Mouse (Mus musculus) layer of hippocampus, postnatal 14 days (tissue): Measurements from ENCODE around the gene Cops9. TPM values are rescaled to one million over a fixed set of nuclear protein-coding genes. Genes with fewer than 3 reads are reported as not detected.

Experiments
- DNase-seq, 2 experiments: peaks; one replicate each; pipeline ENCODE4 v3.0.0; 2021 to 2022; ENCODE audit warnings: low spot score in 2 of 2, mixed read lengths in 1 of 2
- total RNA-seq, 2 experiments: library from RNA; stranded (reverse); gene quantifications; 2 replicates each; pipeline ENCODE4 v1.2.3; 2021

Cops9 gene
- total RNA-seq, 2 experiments from 2014 or later: 315 to 327 TPM

- DNase-seq: peak; percentile 45 to 50
Measured at GRCm38 (mm10) chr1:92611008-92611407, 30.8 kb downstream of the Cops9 start.

GRCm38 (mm10) chr1:92607711-92608110, 34.1 kb downstream of the Cops9 start:
- DNase-seq: no peak

GRCm38 (mm10) chr1:92605482-92605881, 36.3 kb downstream of the Cops9 start, which contains the start of gene Olfr1410:
Gene Olfr1410, plus strand, starts transcription at chr1:92605782.
- no peak for DNase-seq

- DNase-seq: no peak
Measured at GRCm38 (mm10) chr1:92596019-92596418, 45.8 kb downstream of the Cops9 start.

GRCm38 (mm10) chr1:92594111-92594510, 47.7 kb downstream of the Cops9 start, which contains the start of gene Olfr1411:
Gene Olfr1411, plus strand, starts transcription at chr1:92594411.
- DNase-seq: no peak

Other genes starting within 250 kb of the Cops9 start
- gene Ndufa10, start 168.1 kb downstream of the Cops9 start, total RNA-seq: 100 to 1,000 TPM; 261 to 268 TPM
- gene Olfr1416, start 156.9 kb downstream of the Cops9 start, total RNA-seq: not detected
- gene Olfr1415, start 145.9 kb downstream of the Cops9 start, total RNA-seq: not detected
- gene Olfr1414, start 123.3 kb downstream of the Cops9 start, total RNA-seq: not detected
- not detected for gene Olfr1413, start 70.7 kb downstream of the Cops9 start, total RNA-seq
- gene Olfr1412, start 56.2 kb downstream of the Cops9 start, total RNA-seq: not detected
- gene Olfr1411, start 47.6 kb downstream of the Cops9 start, total RNA-seq: not detected
- gene Olfr1410, start 36.2 kb downstream of the Cops9 start, total RNA-seq: under 1 TPM in 1 of 2 experiments, not detected in 1; 0.14 TPM
- under 1 TPM in 1 of 2 experiments, not detected in 1; 0.07 TPM for gene Olfr12, start 24.2 kb downstream of the Cops9 start, total RNA-seq
- gene Otos, start 6.9 kb upstream of the Cops9 start, total RNA-seq: 1 to 10 TPM in 1 of 2 experiments, under 1 TPM in 1; 0.60 to 1.0 TPM
- gene Gpc1, start 189.7 kb upstream of the Cops9 start, total RNA-seq: 100 to 1,000 TPM; 140 to 150 TPM